Mouse (Mus musculus) lung, embryonic 16.5 days (tissue): Measurements from ENCODE around the gene Ulk4. TPM values are rescaled to one million over a fixed set of nuclear protein-coding genes. Genes with fewer than 3 reads are reported as not detected.

Experiments
- ATAC-seq: fragments of 200-750 bp; cut with Nextera tagmentation; 2 replicates; pipeline ENCODE4 v1.8.0; 2017; ENCODE audit warnings: low read depth, mild to moderate bottlenecking, moderate library complexity
- H3K27ac ChIP-seq: fragments of 300-500 bp; sonication (generic); 2 replicates; pipeline ENCODE4 v1.5.1; 2014; ENCODE audit warnings: mild to moderate bottlenecking, control low read depth, low read length
- H3K27me3 ChIP-seq: fragments of 300-500 bp; sonication (generic); 2 replicates; pipeline ENCODE4 v1.6.1; 2014; ENCODE audit warnings: low read depth, low read length, mixed read lengths; ENCODE audit not compliant: control insufficient read depth, insufficient read depth
- H3K36me3 ChIP-seq: fragments of 300-500 bp; sonication (generic); 2 replicates; pipeline ENCODE4 v1.6.1; 2014; ENCODE audit warnings: low read length; ENCODE audit not compliant: control insufficient read depth, insufficient read depth
- H3K4me1 ChIP-seq: fragments of 300-500 bp; sonication (generic); replicated peaks from 2 replicates; pipeline ENCODE4 v1.6.1; 2014; ENCODE audit warnings: low read length, mixed read lengths; ENCODE audit not compliant: control insufficient read depth, insufficient read depth
- H3K4me2 ChIP-seq: fragments of 300-500 bp; sonication (generic); 2 replicates; pipeline ENCODE4 v1.6.1; 2014; ENCODE audit warnings: low read depth, low read length, control low read depth
- H3K4me3 ChIP-seq: fragments of 300-500 bp; sonication (generic); 2 replicates; pipeline ENCODE4 v1.5.1; 2014; ENCODE audit warnings: mild to moderate bottlenecking, low read length, control low read depth
- H3K9ac ChIP-seq: fragments of 300-500 bp; sonication (generic); 2 replicates; pipeline ENCODE4 v1.6.1; 2014; ENCODE audit warnings: low read length, control low read depth
- H3K9me3 ChIP-seq: fragments of 300-500 bp; sonication (generic); 2 replicates; pipeline ENCODE4 v1.6.1; 2016; ENCODE audit warnings: low read length; ENCODE audit not compliant: control insufficient read depth
- WGBS: fragments of 180-500 bp; shearing (Covaris S2); extraction: QIAGEN DNeasy Blood & Tissue Kit; methylation state at CpG from one replicate; pipeline ENCODE4 v1.1.7; 2014; 5-methylcytosine and 5-hydroxymethylcytosine counted together
- polyA plus RNA-seq: library from polyadenylated mRNA; unstranded; fragments of >200 nt; fragmentation: Nextera tagmentation; extraction: Ambion mirVana; gene quantifications from 2 replicates; pipeline ENCODE4 v1.2.1, GENCODE M21; 2015

The Ulk4 gene
- 147 and 155 TPM in 2 replicates for polyA plus RNA-seq

GRCm38 (mm10) chr9:121277118-121278060, at the start of gene Ulk4:
Gene Ulk4, minus strand, starts transcription at chr9:121277197.
- peak within 1 kb of the TSS; percentile 70 for H3K4me3 ChIP-seq
- peak within 1 kb of the TSS; percentile 79 for H3K9ac ChIP-seq
- H3K36me3 ChIP-seq: no peaks in the 10 kb centered on the region
- H3K27me3 ChIP-seq: no peaks in the 10 kb centered on the region
- peak within 1 kb of the TSS; percentile 93 for H3K4me2 ChIP-seq
- peak within 1 kb of the TSS; percentile 81 for H3K27ac ChIP-seq
- WGBS: under 1% methylated on average over 59 of the region's 59 CpGs
- peaks cover 11% of the 10 kb centered on the region for H3K4me1 ChIP-seq
- ATAC-seq: peak; percentile 98
- 0 out of 2 replicates have a peak, but pooled peaks cover 1% of the 10 kb centered on the region for H3K9me3 ChIP-seq

GRCm38 (mm10) chr9:121322034-121322433, 45.0 kb upstream of the Ulk4 start:
- H3K4me2 ChIP-seq: no peak overlapping the region
- no peak overlapping the region for H3K27ac ChIP-seq
- no peak overlapping the region for H3K9ac ChIP-seq
- 94% methylated on average over 14 of the region's 14 CpGs for WGBS
- 0 out of 2 replicates have a peak, but pooled peaks cover 3% of the 10 kb centered on the region for H3K36me3 ChIP-seq
- peaks cover 4% of the 10 kb centered on the region for H3K4me1 ChIP-seq
- H3K4me3 ChIP-seq: no peak overlapping the region
- no peaks in the 10 kb centered on the region for H3K9me3 ChIP-seq
- no peak for ATAC-seq
- H3K27me3 ChIP-seq: no peaks in the 10 kb centered on the region

- no peak overlapping the region for H3K27ac ChIP-seq
- no peaks in the 10 kb centered on the region for H3K9me3 ChIP-seq
- no peaks in the 10 kb centered on the region for H3K27me3 ChIP-seq
- H3K9ac ChIP-seq: no peak overlapping the region
- ATAC-seq: no peak
- H3K4me2 ChIP-seq: no peak overlapping the region
- H3K4me1 ChIP-seq: peaks cover 8% of the 10 kb centered on the region
- 96% methylated on average over 2 of the region's 2 CpGs for WGBS
- H3K36me3 ChIP-seq: 0 out of 2 replicates have a peak, but pooled peaks cover 3% of the 10 kb centered on the region
- H3K4me3 ChIP-seq: no peak overlapping the region
These were observed 44.1 kb upstream of the Ulk4 start for GRCm38 (mm10) chr9:121321118-121321517.

- H3K9ac ChIP-seq: no peak overlapping the region
- H3K27ac ChIP-seq: no peak overlapping the region
- H3K4me2 ChIP-seq: no peak overlapping the region
- no peak overlapping the region for H3K4me3 ChIP-seq
- no peaks in the 10 kb centered on the region for H3K27me3 ChIP-seq
- H3K4me1 ChIP-seq: peaks cover 11% of the 10 kb centered on the region
- ATAC-seq: no peak
- H3K36me3 ChIP-seq: 0 out of 2 replicates have a peak, but pooled peaks cover 3% of the 10 kb centered on the region
- no peaks in the 10 kb centered on the region for H3K9me3 ChIP-seq
- 61% methylated on average over 2 of the region's 2 CpGs for WGBS
These were observed 43.4 kb upstream of the Ulk4 start for GRCm38 (mm10) chr9:121320433-121320832.

- H3K4me1 ChIP-seq: peaks cover 21% of the 10 kb centered on the region
- no peak for ATAC-seq
- H3K9me3 ChIP-seq: no peaks in the 10 kb centered on the region
These were observed 42.4 kb upstream of the Ulk4 start for GRCm38 (mm10) chr9:121319323-121319966.

GRCm38 (mm10) chr9:121316621-121317405, 39.8 kb upstream of the Ulk4 start:
- H3K27ac ChIP-seq: peak overlapping the region; percentile 56
- H3K36me3 ChIP-seq: 0 out of 2 replicates have a peak, but pooled peaks cover 3% of the 10 kb centered on the region
- no peak overlapping the region for H3K4me2 ChIP-seq
- WGBS: 47% methylated on average over 12 of the region's 12 CpGs
- H3K9ac ChIP-seq: 0 out of 2 replicates have a peak overlapping the region, but pooled peaks have one; percentile 9
- no peak overlapping the region for H3K4me3 ChIP-seq
- no peaks in the 10 kb centered on the region for H3K27me3 ChIP-seq
- ATAC-seq: no peak
- H3K9me3 ChIP-seq: no peaks in the 10 kb centered on the region
- H3K4me1 ChIP-seq: peaks cover 44% of the 10 kb centered on the region

More at GRCm38 (mm10) chr9:121319323-121319966, 42.4 kb upstream of the Ulk4 start:
- Histone ChIP-seq H3K27ac (no peak overlapping the region), H3K36me3 (0 out of 2 replicates have a peak, but pooled peaks cover 3% of the 10 kb centered on the region), H3K4me2 (no peak overlapping the region), H3K27me3 (no peaks in the 10 kb centered on the region), H3K9ac (no peak overlapping the region; the same call in 1 of the 2 replicates), H3K4me3 (no peak overlapping the region)
- 83% methylated on average over 10 of the region's 10 CpGs for WGBS

DNA sequence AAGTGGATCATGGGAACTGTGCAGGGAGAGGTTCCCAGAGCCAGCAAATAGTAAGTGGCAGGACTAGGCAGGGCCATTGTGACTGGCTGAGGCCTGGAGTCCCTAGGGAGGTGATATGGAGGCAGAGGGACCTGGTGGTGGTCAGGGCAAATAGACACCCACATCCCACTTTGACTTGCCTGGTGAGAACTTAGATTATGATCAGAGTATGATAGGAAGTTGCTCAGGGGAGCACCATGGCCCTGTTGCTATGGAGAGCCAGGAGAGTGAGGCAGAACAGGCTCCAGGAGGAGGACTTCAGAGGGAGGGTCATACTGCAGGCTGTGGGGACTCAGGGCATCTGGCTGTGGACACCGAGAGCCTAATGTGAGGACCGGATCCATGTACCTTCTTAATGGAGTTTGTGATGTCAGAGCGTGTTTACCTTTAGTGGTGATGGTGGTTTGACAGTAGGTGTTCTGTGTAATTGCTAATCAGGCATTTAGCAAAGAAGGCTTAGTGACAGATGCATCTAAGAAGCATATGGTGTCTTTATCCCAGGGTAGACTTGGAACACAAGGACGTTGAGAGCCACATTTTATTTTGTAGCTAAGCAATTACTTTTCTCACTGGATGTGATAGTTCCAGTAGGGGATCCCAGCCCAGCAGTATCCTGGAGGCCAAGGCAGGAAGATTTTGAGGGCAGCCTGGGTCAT, 39.1 kb upstream of the Ulk4 start:
- WGBS: 74% methylated on average over 4 of the region's 4 CpGs
- Histone ChIP-seq H3K4me2 (no peak overlapping the region), H3K4me3 (no peak overlapping the region), H3K36me3 (0 out of 2 replicates have a peak, but pooled peaks cover 3% of the 10 kb centered on the region), H3K4me1 (peaks cover 44% of the 10 kb centered on the region), H3K27me3 (no peaks in the 10 kb centered on the region), H3K27ac (peak overlapping the region; percentile 56; the same call in 1 of the 2 replicates), H3K9ac (no peak overlapping the region), H3K9me3 (no peaks in the 10 kb centered on the region)
- no peak for ATAC-seq

DNA sequence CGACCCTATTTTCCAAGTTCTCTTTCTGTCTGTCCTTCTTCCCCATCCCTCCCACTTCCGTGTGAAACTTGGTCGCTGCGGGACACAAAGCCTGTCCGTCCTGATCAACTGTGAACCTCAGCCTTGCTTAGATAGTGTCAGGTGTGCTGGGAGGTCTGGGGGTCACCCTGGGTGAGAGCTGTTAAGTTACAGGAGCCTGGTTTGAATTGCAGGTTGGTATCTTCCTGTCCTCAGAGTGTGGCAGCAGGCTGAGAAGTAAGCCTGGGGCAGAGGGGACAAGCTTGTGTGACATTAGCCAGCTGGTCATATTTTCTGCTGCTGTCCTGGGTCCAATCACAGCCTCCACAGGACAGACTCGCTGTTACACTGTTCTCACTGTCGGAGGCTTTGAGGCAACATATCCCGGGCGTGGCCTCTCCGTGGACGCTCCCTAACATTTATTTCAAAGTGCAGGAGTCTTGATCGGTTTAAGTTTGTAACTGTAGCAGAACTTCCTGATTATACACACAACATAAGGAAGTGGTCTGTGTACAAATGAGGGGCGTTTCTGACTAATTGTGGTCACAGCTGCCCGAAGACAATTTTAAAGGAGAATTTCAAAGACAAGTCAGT, 37.6 kb upstream of the Ulk4 start:
- no peaks in the 10 kb centered on the region for H3K9me3 ChIP-seq
- no peaks in the 10 kb centered on the region for H3K27me3 ChIP-seq
- H3K27ac ChIP-seq: peak overlapping the region; percentile 97
- WGBS: 13% methylated on average over 14 of the region's 14 CpGs
- peak overlapping the region; percentile 60 for H3K4me2 ChIP-seq
- peaks cover 44% of the 10 kb centered on the region for H3K4me1 ChIP-seq
- peak overlapping the region; percentile 36 for H3K4me3 ChIP-seq
- H3K36me3 ChIP-seq: 0 out of 2 replicates have a peak, but pooled peaks cover 3% of the 10 kb centered on the region
- H3K9ac ChIP-seq: peak overlapping the region; percentile 60
- peak; percentile 74 for ATAC-seq
